Mouse (Mus musculus): ENCODE results near the gene Pam.

Pam gene

GRCm38 (mm10) chr1:98095246-98095990 lies at the start of gene Pam:
Gene Pam, minus strand, starts transcription at chr1:98095646.
- no peak for DNase-seq (ENCODE audit: low read depth, low spot score)

- DNase-seq (ENCODE audit: low read depth, low spot score), result no peak
Measured at GRCm38 (mm10) chr1:98144845-98145244, 49.4 kb upstream of the Pam start.

- no peak for DNase-seq (ENCODE audit: low read depth, low spot score)
Measured at GRCm38 (mm10) chr1:98131244-98131643, 35.8 kb upstream of the Pam start.

GRCm38 (mm10) chr1:98129561-98130347 lies 34.3 kb upstream of the Pam start:
- no peak for DNase-seq (ENCODE audit: low read depth, low spot score)

- DNase-seq (ENCODE audit: low read depth, low spot score), result no peak
Measured at GRCm38 (mm10) chr1:98129111-98129510, 33.7 kb upstream of the Pam start.

- no peak for DNase-seq (ENCODE audit: low read depth, low spot score)
Measured at GRCm38 (mm10) chr1:98128338-98129096, 33.1 kb upstream of the Pam start.

- DNase-seq (ENCODE audit: low read depth, low spot score), result no peak
Measured at GRCm38 (mm10) chr1:98126268-98126667, 30.8 kb upstream of the Pam start.

- no peak for DNase-seq (ENCODE audit: low read depth, low spot score)
Measured at GRCm38 (mm10) chr1:98124727-98125126, 29.3 kb upstream of the Pam start.

- DNase-seq (ENCODE audit: low read depth, low spot score), result no peak
Measured at GRCm38 (mm10) chr1:98119595-98119994, 24.1 kb upstream of the Pam start.

GRCm38 (mm10) chr1:98107599-98107998 lies 12.2 kb upstream of the Pam start:
- no peak for DNase-seq (ENCODE audit: low read depth, low spot score)

GRCm38 (mm10) chr1:98099441-98099840 lies 4.0 kb upstream of the Pam start:
- no peak for DNase-seq (ENCODE audit: low read depth, low spot score)

GRCm38 (mm10) chr1:98097957-98098729 lies 2.7 kb upstream of the Pam start:
- DNase-seq (ENCODE audit: low read depth, low spot score), result no peak

- DNase-seq (ENCODE audit: low read depth, low spot score), result no peak
Measured at GRCm38 (mm10) chr1:98096396-98096935, 1.0 kb upstream of the Pam start.

- no peak for DNase-seq (ENCODE audit: low read depth, low spot score)
Measured at GRCm38 (mm10) chr1:98095991-98096330, 515 bp upstream of the Pam start.

GRCm38 (mm10) chr1:98094811-98095245 lies 618 bp downstream of the Pam start:
- no peak for DNase-seq (ENCODE audit: low read depth, low spot score)

- DNase-seq (ENCODE audit: low read depth, low spot score), result no peak
Measured at GRCm38 (mm10) chr1:98089336-98089975, 6.0 kb downstream of the Pam start.

- no peak for DNase-seq (ENCODE audit: low read depth, low spot score)
Measured at GRCm38 (mm10) chr1:98086456-98086855, 9.0 kb downstream of the Pam start.

- DNase-seq (ENCODE audit: low read depth, low spot score), result no peak
Measured at GRCm38 (mm10) chr1:98084596-98085274, 10.7 kb downstream of the Pam start.

- no peak for DNase-seq (ENCODE audit: low read depth, low spot score)
Measured at GRCm38 (mm10) chr1:98083508-98083907, 11.9 kb downstream of the Pam start.

GRCm38 (mm10) chr1:98082988-98083387 lies 12.5 kb downstream of the Pam start:
- no peak for DNase-seq (ENCODE audit: low read depth, low spot score)
